Mouse (Mus musculus): Measurements from ENCODE around the gene Ptafr. TPM values are rescaled to one million over a fixed set of nuclear protein-coding genes. Genes with fewer than 3 reads are reported as not detected.

Ptafr gene
- total and polyA plus RNA-seq, 3 experiments = 0.03 to 2.1 TPM; not detected in 1

GRCm38 (mm10) chr4:132524808-132525207 is 39.1 kb upstream of the Ptafr start:
- no peak for DNase-seq (ENCODE audit: low spot score)
- H3K4me1 ChIP-seq (ENCODE audit: insufficient read depth, low read depth, low read length) = peaks cover 49% of the 10 kb centered on the region
- no peak overlapping the region for H3K4me3 ChIP-seq (ENCODE audit: low read depth, low read length)
- H3K36me3 ChIP-seq (replicated peaks) = peaks cover 10% of the 10 kb centered on the region
- ATAC-seq (ENCODE audit: extremely low read depth, insufficient number of reproducible peaks, low FRiP score, poor library complexity, severe bottlenecking) = no peak
- H3K9me3 ChIP-seq (replicated peaks) = no peaks in the 10 kb centered on the region
- no peaks in the 10 kb centered on the region for H3K27me3 ChIP-seq (ENCODE audit: insufficient read depth, low read length)
- TF ChIP-seq GATA2 (IDR thresholded peaks at IDR 0.05; ENCODE audit: borderline replicate concordance, low read depth, low read length) (no peak), CTCF (IDR thresholded peaks at IDR 0.05; ENCODE audit: low read depth, low read length) (no peak), GATA1 (IDR thresholded peaks at IDR 0.05; ENCODE audit: borderline replicate concordance, low read length) (no peak), TAL1 (conservative IDR thresholded peaks at IDR 0.05; ENCODE audit: low read depth, low read length) (no peak), POLR2AphosphoS5 (IDR thresholded peaks at IDR 0.05; ENCODE audit: insufficient replicate concordance, low read depth, low read length) (no peak)

GRCm38 (mm10) chr4:132526678-132527077 is 37.2 kb upstream of the Ptafr start:
- Histone ChIP-seq H3K36me3 (replicated peaks) (peaks cover 26% of the 10 kb centered on the region), H3K4me1 (ENCODE audit: insufficient read depth, low read depth, low read length) (peaks cover 59% of the 10 kb centered on the region), H3K4me3 (ENCODE audit: low read depth, low read length) (no peak overlapping the region), H3K9me3 (replicated peaks) (no peaks in the 10 kb centered on the region), H3K27me3 (ENCODE audit: insufficient read depth, low read length) (no peaks in the 10 kb centered on the region)
- no peak for DNase-seq (ENCODE audit: low spot score)
- peak; percentile 49; the same call in 1 of the 2 replicates for TF ChIP-seq CTCF (IDR thresholded peaks at IDR 0.05; ENCODE audit: low read depth, low read length)
- TF ChIP-seq GATA1 (IDR thresholded peaks at IDR 0.05; ENCODE audit: borderline replicate concordance, low read length) = no peak
- no peak for TF ChIP-seq GATA2 (IDR thresholded peaks at IDR 0.05; ENCODE audit: borderline replicate concordance, low read depth, low read length)
- no peak for TF ChIP-seq POLR2AphosphoS5 (IDR thresholded peaks at IDR 0.05; ENCODE audit: insufficient replicate concordance, low read depth, low read length)
- TF ChIP-seq TAL1 (conservative IDR thresholded peaks at IDR 0.05; ENCODE audit: low read depth, low read length) = no peak
- no peak for ATAC-seq (ENCODE audit: extremely low read depth, insufficient number of reproducible peaks, low FRiP score, poor library complexity, severe bottlenecking)

DNA sequence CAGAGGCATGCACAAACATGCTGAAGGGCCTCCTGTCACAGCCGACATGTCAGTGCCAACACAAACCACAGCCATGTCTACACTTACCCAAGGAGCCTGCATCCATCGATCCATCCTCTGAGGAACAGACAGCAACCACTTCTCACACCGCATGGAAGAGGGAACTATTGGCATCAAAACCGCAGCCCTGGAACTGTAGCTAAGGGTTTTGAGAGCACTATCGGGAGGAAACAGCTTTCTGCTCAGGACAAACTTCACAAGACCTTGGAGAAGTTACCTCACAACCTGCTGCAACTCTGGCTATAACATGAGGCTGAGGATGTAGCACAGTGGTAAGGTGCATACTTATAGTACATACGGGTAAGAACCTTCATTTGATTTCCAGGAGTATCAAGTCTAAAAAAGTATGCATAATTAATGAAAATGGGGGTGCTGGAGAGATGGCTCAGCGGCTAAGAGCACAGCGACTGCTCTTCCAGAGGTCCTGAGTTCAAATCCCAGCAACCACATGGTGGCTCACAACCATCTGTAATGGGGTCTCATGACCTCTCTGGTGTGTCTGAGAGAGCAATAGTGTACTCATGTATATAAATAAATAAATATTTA is 35.8 kb upstream of the Ptafr start:
- Histone ChIP-seq H3K4me1 (ENCODE audit: insufficient read depth, low read depth, low read length) (peaks cover 68% of the 10 kb centered on the region), H3K36me3 (replicated peaks) (peaks cover 26% of the 10 kb centered on the region), H3K27me3 (ENCODE audit: insufficient read depth, low read length) (no peaks in the 10 kb centered on the region), H3K9me3 (replicated peaks) (no peaks in the 10 kb centered on the region), H3K4me3 (ENCODE audit: low read depth, low read length) (no peak overlapping the region)
- DNase-seq (ENCODE audit: low spot score) = no peak
- TF ChIP-seq POLR2AphosphoS5 (IDR thresholded peaks at IDR 0.05; ENCODE audit: insufficient replicate concordance, low read depth, low read length) (peak; percentile 86), CTCF (IDR thresholded peaks at IDR 0.05; ENCODE audit: low read depth, low read length) (no peak), TAL1 (conservative IDR thresholded peaks at IDR 0.05; ENCODE audit: low read depth, low read length) (no peak)
- no peak for ATAC-seq (ENCODE audit: extremely low read depth, insufficient number of reproducible peaks, low FRiP score, poor library complexity, severe bottlenecking)

DNA sequence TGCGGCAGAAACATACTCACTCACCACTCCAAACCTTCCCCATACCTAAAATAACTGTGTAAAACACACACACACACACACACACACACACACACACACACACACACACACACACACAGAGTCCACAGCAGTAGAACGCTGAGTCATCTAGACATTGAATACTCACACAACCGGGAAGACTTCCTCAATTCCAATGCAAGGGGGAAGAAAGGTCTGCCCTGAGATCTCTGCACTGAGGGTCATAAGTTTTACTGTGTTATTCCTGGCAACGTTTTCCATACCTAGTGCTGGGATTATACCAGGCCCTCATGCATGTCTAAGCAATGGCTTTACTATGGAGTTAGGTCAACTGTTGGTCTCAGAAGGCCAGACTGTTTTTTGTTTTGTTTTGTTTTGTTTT is 34.5 kb upstream of the Ptafr start:
- ATAC-seq (ENCODE audit: extremely low read depth, insufficient number of reproducible peaks, low FRiP score, poor library complexity, severe bottlenecking) = no peak
- Histone ChIP-seq H3K4me1 (ENCODE audit: insufficient read depth, low read depth, low read length) (peaks cover 73% of the 10 kb centered on the region), H3K9me3 (replicated peaks) (no peaks in the 10 kb centered on the region), H3K27me3 (ENCODE audit: insufficient read depth, low read length) (no peaks in the 10 kb centered on the region), H3K36me3 (replicated peaks) (peaks cover 26% of the 10 kb centered on the region), H3K4me3 (ENCODE audit: low read depth, low read length) (no peak overlapping the region; the same call in 1 of the 2 replicates)
- DNase-seq (ENCODE audit: low spot score) = no peak
- TF ChIP-seq TAL1 (conservative IDR thresholded peaks at IDR 0.05; ENCODE audit: low read depth, low read length) = no peak
- TF ChIP-seq GATA1 (IDR thresholded peaks at IDR 0.05; ENCODE audit: borderline replicate concordance, low read length) = no peak

DNA sequence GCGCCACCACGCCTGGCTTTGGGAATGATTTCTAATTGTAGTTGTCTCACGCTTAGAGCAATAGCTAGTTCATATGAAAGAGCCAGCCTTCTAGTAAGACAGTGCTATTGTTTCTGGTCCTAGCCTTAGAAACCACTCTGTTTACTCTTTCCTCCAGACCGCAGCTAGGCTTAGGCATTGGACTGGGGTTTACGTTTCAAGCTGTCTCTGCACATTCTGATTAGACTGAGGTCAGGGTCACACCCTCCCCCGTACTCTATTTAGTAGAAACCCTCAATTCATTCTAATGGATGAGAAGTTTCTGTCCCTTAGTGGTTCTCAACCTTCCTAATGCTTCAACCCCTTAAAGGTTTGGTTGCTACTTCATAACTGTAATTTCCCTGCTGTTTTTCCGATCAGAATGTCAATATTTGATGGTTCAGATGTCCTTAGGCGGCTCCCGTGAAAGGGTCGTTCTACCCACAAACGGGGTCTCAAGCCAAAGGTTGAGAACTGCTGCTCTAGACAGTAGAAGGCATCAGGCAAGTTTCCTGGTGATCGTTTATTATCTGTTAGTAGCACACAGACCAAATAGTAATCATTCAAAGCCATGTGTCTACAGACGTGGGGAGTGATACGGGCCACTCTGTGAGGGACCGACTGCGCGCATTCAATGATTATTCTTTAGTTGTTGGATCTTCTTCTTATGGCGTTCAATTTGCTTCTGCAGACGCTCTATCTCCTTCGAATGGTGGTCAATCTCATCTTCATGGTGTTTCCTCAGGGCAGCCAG is 33.6 kb upstream of the Ptafr start:
- Histone ChIP-seq H3K4me3 (ENCODE audit: low read depth, low read length) (peak overlapping the region; percentile 38; the same call in 1 of the 2 replicates), H3K27me3 (ENCODE audit: insufficient read depth, low read length) (no peaks in the 10 kb centered on the region), H3K36me3 (replicated peaks) (peaks cover 26% of the 10 kb centered on the region), H3K4me1 (ENCODE audit: insufficient read depth, low read depth, low read length) (peaks cover 71% of the 10 kb centered on the region), H3K9me3 (replicated peaks) (no peaks in the 10 kb centered on the region)
- ATAC-seq (ENCODE audit: extremely low read depth, insufficient number of reproducible peaks, low FRiP score, poor library complexity, severe bottlenecking) (peak; percentile 40), DNase-seq (ENCODE audit: low spot score) (peak; percentile 63)
- peak; percentile 71 for TF ChIP-seq TAL1 (conservative IDR thresholded peaks at IDR 0.05; ENCODE audit: low read depth, low read length)
- TF ChIP-seq GATA1 (IDR thresholded peaks at IDR 0.05; ENCODE audit: borderline replicate concordance, low read length) = no peak
- TF ChIP-seq CTCF (IDR thresholded peaks at IDR 0.05; ENCODE audit: low read depth, low read length) = no peak
- TF ChIP-seq POLR2AphosphoS5 (IDR thresholded peaks at IDR 0.05; ENCODE audit: insufficient replicate concordance, low read depth, low read length) = no peak

- peaks cover 32% of the 10 kb centered on the region for H3K36me3 ChIP-seq (replicated peaks)
- H3K4me3 ChIP-seq (ENCODE audit: low read depth, low read length) = peak overlapping the region; percentile 88
- no peaks in the 10 kb centered on the region for H3K27me3 ChIP-seq (ENCODE audit: insufficient read depth, low read length)
- H3K9me3 ChIP-seq (replicated peaks) = no peaks in the 10 kb centered on the region
- peaks cover 72% of the 10 kb centered on the region for H3K4me1 ChIP-seq (ENCODE audit: insufficient read depth, low read depth, low read length)
- no peak for TF ChIP-seq CTCF (IDR thresholded peaks at IDR 0.05; ENCODE audit: low read depth, low read length)
- no peak for TF ChIP-seq TAL1 (conservative IDR thresholded peaks at IDR 0.05; ENCODE audit: low read depth, low read length)
- TF ChIP-seq GATA1 (IDR thresholded peaks at IDR 0.05; ENCODE audit: borderline replicate concordance, low read length) = no peak
- no peak for TF ChIP-seq GATA2 (IDR thresholded peaks at IDR 0.05; ENCODE audit: borderline replicate concordance, low read depth, low read length)
- no peak for TF ChIP-seq POLR2AphosphoS5 (IDR thresholded peaks at IDR 0.05; ENCODE audit: insufficient replicate concordance, low read depth, low read length)
- ATAC-seq (ENCODE audit: extremely low read depth, insufficient number of reproducible peaks, low FRiP score, poor library complexity, severe bottlenecking) = no peak
- DNase-seq (ENCODE audit: low spot score) = no peak
Measured at GRCm38 (mm10) chr4:132532496-132532895, 31.4 kb upstream of the Ptafr start.

All from G1E (cell line).